In the genomic region with DNA sequence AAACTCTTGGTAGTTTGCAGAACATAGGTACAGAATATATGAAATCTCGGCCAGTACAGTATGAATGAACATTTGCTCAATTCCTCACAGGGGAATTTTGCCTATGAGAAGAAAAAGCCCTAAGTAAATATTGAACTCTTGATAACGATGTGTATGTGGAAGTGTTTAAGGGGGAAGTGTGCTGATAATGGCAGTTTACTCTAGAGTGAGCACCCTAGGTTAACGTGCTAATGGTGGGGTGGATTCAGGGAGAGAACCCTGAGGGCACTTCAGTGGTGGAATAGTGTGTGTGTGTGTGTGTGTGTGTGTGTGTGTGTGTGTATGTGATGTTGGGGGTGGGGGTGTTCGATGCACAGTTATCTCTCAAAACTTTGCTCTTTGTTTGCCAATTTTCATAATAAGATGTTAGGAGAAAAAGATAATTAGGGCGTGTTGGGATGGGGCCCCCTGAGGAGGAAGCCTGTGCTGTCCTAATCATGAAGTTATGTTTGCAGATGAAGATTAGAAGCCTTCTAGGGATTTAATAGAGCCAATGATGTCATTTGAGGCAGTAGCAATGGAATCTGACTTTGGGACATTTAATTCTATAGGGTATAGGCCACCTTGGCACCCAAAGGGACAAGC, we compare ENCODE assay signal across 8 mouse cellular contexts. TPM values are rescaled to one million over a fixed set of nuclear protein-coding genes. Genes with fewer than 3 reads are reported as not detected.
A peak's percentile ranks its signal among the peaks of the same experiment; 100 is the strongest.
DNase-seq lines count a peak whose midpoint lies in the region; ATAC-seq and TF ChIP-seq lines count a peak whose summit lies in the region.
"Had no signal": no experiment of that assay in that cellular context is flagged by ENCODE, and none has a peak within 500 bp of the region (broad histone marks: within the 10 kb centered on the region; RNA-seq: fewer than 3 reads in every experiment).

No protein-coding gene starts in this region.

- no peak overlapping the region for H3K4me3 ChIP-seq in hindbrain, embryonic 16.5 days (ENCODE audit: low read length)
- H3K4me3 ChIP-seq in hindbrain, embryonic 12.5 days, result no peak overlapping the region
- H3K4me3 ChIP-seq in ES-Bruce4 (ENCODE audit: low read depth, low read length) (no peak overlapping the region), MEL (ENCODE audit: control insufficient read depth in 1 of 2, insufficient read depth in 1 of 2, low read depth in 2 of 2, low read length in 2 of 2) (peak overlapping the region in 1 of 2 experiments; percentile 12; a peak in 1 of 4 replicates)
- peak overlapping the region; percentile 10; the same call in 1 of the 2 replicates for H3K4me3 ChIP-seq in liver, embryonic 13.5 days (replicated peaks)

- H3K4me2 ChIP-seq in hindbrain, embryonic 16.5 days (ENCODE audit: low read length), result peak overlapping the region; percentile 37
- no peak overlapping the region for H3K4me2 ChIP-seq in hindbrain, embryonic 12.5 days (replicated peaks)
- H3K4me2 ChIP-seq in liver, embryonic 13.5 days, result peak overlapping the region; percentile 57

- H3K9ac ChIP-seq in hindbrain, embryonic 16.5 days (ENCODE audit: low read depth, low read length), result no peak overlapping the region
- no peak overlapping the region for H3K9ac ChIP-seq in hindbrain, embryonic 12.5 days
- H3K9ac ChIP-seq in ES-Bruce4 (ENCODE audit: low read depth, poor library complexity, severe bottlenecking), result 0 out of 2 replicates have a peak overlapping the region, but pooled peaks have one; percentile 24
- H3K9ac ChIP-seq in MEL (ENCODE audit: control insufficient read depth, low read depth, low read length, poor library complexity, severe bottlenecking), result no peak overlapping the region; the same call in 1 of the 2 replicates
- H3K9ac ChIP-seq in liver, embryonic 13.5 days, result 0 out of 2 replicates have a peak overlapping the region, but pooled peaks have one; percentile 26

- ATAC-seq in hindbrain, embryonic 16.5 days, result 0 out of 2 replicates have a peak, but pooled peaks have one; percentile 5
- ATAC-seq in hindbrain, embryonic 12.5 days (ENCODE audit: low FRiP score), result no peak
- peak; percentile 79 for ATAC-seq in liver, embryonic 13.5 days (ENCODE audit: low read depth)

- no peaks in the 10 kb centered on the region for H3K27me3 ChIP-seq in hindbrain, embryonic 16.5 days (replicated peaks; ENCODE audit: control insufficient read depth, insufficient read depth, low read length)
- no peaks in the 10 kb centered on the region; the same call in 1 of the 2 replicates for H3K27me3 ChIP-seq in hindbrain, embryonic 12.5 days
- H3K27me3 ChIP-seq in ES-Bruce4 (ENCODE audit: control insufficient read depth, insufficient read depth, low read length, poor library complexity, severe bottlenecking) (no peaks in the 10 kb centered on the region), MEL (ENCODE audit: control insufficient read depth in 1 of 2, insufficient read depth in 2 of 2, low read length in 2 of 2) (no peaks in the 10 kb centered on the region)
- no peaks in the 10 kb centered on the region for H3K27me3 ChIP-seq in liver, embryonic 13.5 days

- no peak for TF ChIP-seq EP300 in ES-Bruce4 (IDR thresholded peaks at IDR 0.05; ENCODE audit: insufficient read depth, low read depth, low read length)
- TF ChIP-seq EP300 in MEL (IDR thresholded peaks at IDR 0.05; ENCODE audit: low read depth in 1 of 2, low read length in 2 of 2), result peak in 1 of 2 experiments; percentile 69; a peak in 3 of 4 replicates

- no peak for TF ChIP-seq POLR2A in ES-Bruce4 (IDR thresholded peaks at IDR 0.05; ENCODE audit: insufficient read depth, low read length)
- TF ChIP-seq POLR2A in MEL (IDR thresholded peaks at IDR 0.05; ENCODE audit: control insufficient read depth in 1 of 2, insufficient read depth in 1 of 2, low read depth in 1 of 2, low read length in 2 of 2, poor library complexity in 1 of 2), result no peak

- WGBS in hindbrain, embryonic 16.5 days, result 77% methylated on average over 5 of the region's 5 CpGs
- 94% methylated on average over 5 of the region's 5 CpGs for WGBS in hindbrain, embryonic 12.5 days
- WGBS in liver, embryonic 13.5 days (ENCODE audit: insufficient replicate concordance), result 22% methylated on average over 5 of the region's 5 CpGs

- TF ChIP-seq RAD21 in MEL (IDR thresholded peaks at IDR 0.05; ENCODE audit: low read depth, low read length), result no peak

- H3K9me3 ChIP-seq in hindbrain, embryonic 16.5 days (ENCODE audit: control insufficient read depth, low read length), result no peaks in the 10 kb centered on the region
- H3K9me3 ChIP-seq in hindbrain, embryonic 12.5 days (replicated peaks), result no peaks in the 10 kb centered on the region
- no peaks in the 10 kb centered on the region for H3K9me3 ChIP-seq in ES-Bruce4 (replicated peaks; ENCODE audit: control insufficient read depth, insufficient read depth, low read length, poor library complexity, severe bottlenecking)
- no peaks in the 10 kb centered on the region for H3K9me3 ChIP-seq in MEL (replicated peaks; ENCODE audit: insufficient read depth, low read length)
- H3K9me3 ChIP-seq in liver, embryonic 13.5 days (replicated peaks), result no peaks in the 10 kb centered on the region
- H3K9me3 ChIP-seq: G1E had no signal

- H3K79me2 ChIP-seq in MEL (ENCODE audit: control insufficient read depth, insufficient read depth, low read length, poor library complexity), result no peaks in the 10 kb centered on the region

- TF ChIP-seq CTCF in ES-Bruce4 (IDR thresholded peaks at IDR 0.05; ENCODE audit: low read depth, low read length) (no peak), MEL (IDR thresholded peaks at IDR 0.05 in 2 of 3, conservative IDR thresholded peaks at IDR 0.05 in 1 of 3; ENCODE audit: control insufficient read depth in 1 of 3, insufficient read depth in 1 of 3, low read depth in 2 of 3, low read length in 3 of 3, poor library complexity in 1 of 3, severe bottlenecking in 1 of 3) (no peak)

- no peak overlapping the region for H3K27ac ChIP-seq in hindbrain, embryonic 16.5 days (ENCODE audit: low read depth, low read length)
- no peak overlapping the region for H3K27ac ChIP-seq in hindbrain, embryonic 12.5 days
- no peak overlapping the region for H3K27ac ChIP-seq in ES-Bruce4 (ENCODE audit: insufficient read depth, low read length)
- peak overlapping the region; percentile 98 for H3K27ac ChIP-seq in MEL (ENCODE audit: control insufficient read depth, low read depth, low read length)
- peak overlapping the region; percentile 81 for H3K27ac ChIP-seq in liver, embryonic 13.5 days

- H3K36me3 ChIP-seq in hindbrain, embryonic 16.5 days (ENCODE audit: control insufficient read depth, insufficient read depth, low read length), result no peaks in the 10 kb centered on the region
- H3K36me3 ChIP-seq in hindbrain, embryonic 12.5 days, result no peaks in the 10 kb centered on the region
- H3K36me3 ChIP-seq in ES-Bruce4 (ENCODE audit: control insufficient read depth, insufficient read depth, low read length, poor library complexity, severe bottlenecking) (no peaks in the 10 kb centered on the region), MEL (ENCODE audit: control insufficient read depth in 1 of 2, insufficient read depth in 2 of 2, low read length in 2 of 2) (peaks cover 0 to 28% of the 10 kb centered on the region in 2 experiments; a peak in 2 of 4 replicates)
- no peaks in the 10 kb centered on the region for H3K36me3 ChIP-seq in liver, embryonic 13.5 days
- H3K36me3 ChIP-seq: G1E had no signal

- DNase-seq in MEL (ENCODE audit: low read depth, low spot score), result peak; percentile 77
- no peak for DNase-seq in liver, embryonic 13.5 days
- no peak for DNase-seq in frontal cortex, postnatal 14 days (ENCODE audit: low spot score in 2 of 2)
- DNase-seq in frontal cortex, adult 2 months (ENCODE audit: extremely low spot score in 1 of 2, low spot score in 1 of 2), result no peak

- H3K4me1 ChIP-seq in hindbrain, embryonic 16.5 days (ENCODE audit: control insufficient read depth, insufficient read depth, low read depth, low read length), result peaks cover 6% of the 10 kb centered on the region
- H3K4me1 ChIP-seq in hindbrain, embryonic 12.5 days, result peaks cover 14% of the 10 kb centered on the region
- H3K4me1 ChIP-seq in ES-Bruce4 (ENCODE audit: control insufficient read depth, insufficient read depth, low read length), result peaks cover 7% of the 10 kb centered on the region
- H3K4me1 ChIP-seq in MEL (ENCODE audit: control insufficient read depth in 1 of 2, insufficient read depth in 2 of 2, low read length in 2 of 2), result peaks cover 4 to 40% of the 10 kb centered on the region in 2 experiments
- peaks cover 31% of the 10 kb centered on the region for H3K4me1 ChIP-seq in liver, embryonic 13.5 days (replicated peaks)

TF ChIP-seq in MEL, 35 proteins besides CTCF, POLR2A, EP300 and RAD21 (continues in another document):
- TF ChIP-seq POLR2AphosphoS2 (IDR thresholded peaks at IDR 0.05; ENCODE audit: low read length) (no peak), CHD2 (IDR thresholded peaks at IDR 0.05; ENCODE audit: low read length) (peak; percentile 14; the same call in 1 of the 2 replicates), RCOR1 (IDR thresholded peaks at IDR 0.05; ENCODE audit: low read depth, low read length) (peak; percentile 52; the same call in 1 of the 2 replicates), ZNF384 (IDR thresholded peaks at IDR 0.05; ENCODE audit: low read depth, low read length) (no peak), MAFK (IDR thresholded peaks at IDR 0.05; ENCODE audit: borderline replicate concordance, low read depth, low read length) (peak; percentile 41; the same call in 1 of the 2 replicates), BHLHE40 (IDR thresholded peaks at IDR 0.05; ENCODE audit: borderline replicate concordance, low read depth, low read length) (peak; percentile 45; the same call in 1 of the 2 replicates), ETS1 (IDR thresholded peaks at IDR 0.05; ENCODE audit: low read depth, low read length) (no peak; the same call in 1 of the 2 replicates), JUND (IDR thresholded peaks at IDR 0.05; ENCODE audit: low read depth, low read length) (no peak), MXI1 (IDR thresholded peaks at IDR 0.05; ENCODE audit: low read depth, low read length) (no peak; the same call in 1 of the 2 replicates), ZC3H11A (IDR thresholded peaks at IDR 0.05; ENCODE audit: low read depth, low read length) (no peak), GATA1 (IDR thresholded peaks at IDR 0.05; ENCODE audit: low read depth, low read length) (peak; percentile 55; the same call in 1 of the 2 replicates), MYC (IDR thresholded peaks at IDR 0.05; ENCODE audit: low read depth, low read length) (no peak), KAT2A (conservative IDR thresholded peaks at IDR 0.05; ENCODE audit: low read depth, low read length) (no peak)

RNA-seq across cellular contexts. Expression of a gene that starts 19.2 kb away (rescaled TPM):
- polyA plus RNA-seq in hindbrain, embryonic 16.5 days (2015; fragmentation: Nextera tagmentation; extraction: Ambion mirVana), result 0.99 and 1.4 TPM in 2 replicates
- 1.4 TPM in 2 replicates for polyA plus RNA-seq in hindbrain, embryonic 12.5 days (2016; fragmentation: Nextera tagmentation; extraction: Ambion mirVana)
- polyA plus RNA-seq in ES-Bruce4 (2011; ENCODE audit: insufficient read depth, insufficient read length, low read depth, missing spikeins) (38.5 and 39.5 TPM in 2 replicates), MEL (2012; ENCODE audit: insufficient read depth in 1 of 2, insufficient read length in 2 of 2, low read depth in 1 of 2, low replicate concordance in 2 of 2, missing spikeins in 1 of 2) (under 1 TPM in 1 of 2 experiments, not detected in 1; 0.01 TPM)
- total RNA-seq in MEL (2012; rRNA removed), result not detected in 2 replicates
- 0.51 and 0.63 TPM in 2 replicates for polyA plus RNA-seq in liver, embryonic 13.5 days (2015; fragmentation: Nextera tagmentation; extraction: Ambion mirVana)
- 13.7 and 16.8 TPM in 2 replicates for polyA plus RNA-seq in frontal cortex, adult 2 months (2012; rRNA removed)
- polyA plus RNA-seq: G1E had no signal

Comparison
In these comparisons a context has a peak if more than half of its experiments do, and no peak if none do; other contexts are left out.
1. H3K27ac ChIP-seq: peak in MEL (single experiment) and liver, embryonic 13.5 days (single experiment); none in hindbrain, embryonic 16.5 days (single experiment), hindbrain, embryonic 12.5 days (single experiment) and ES-Bruce4 (single experiment).
2. H3K9ac ChIP-seq: peak in ES-Bruce4 (single experiment) and liver, embryonic 13.5 days (single experiment); none in hindbrain, embryonic 16.5 days (single experiment), hindbrain, embryonic 12.5 days (single experiment) and MEL (single experiment).